Mouse (Mus musculus): Measurements from ENCODE around the gene A630095N17Rik.

- TF ChIP-seq ZC3H11A (IDR thresholded peaks at IDR 0.05; ENCODE audit: borderline replicate concordance, low read depth, low read length) (no peak), MAFK (IDR thresholded peaks at IDR 0.05; ENCODE audit: insufficient read depth, low read depth, low read length) (no peak), CHD2 (IDR thresholded peaks at IDR 0.05; ENCODE audit: low read depth, low read length) (no peak), HCFC1 (IDR thresholded peaks at IDR 0.05; ENCODE audit: borderline replicate concordance, insufficient read depth, low read length) (no peak), ZNF384 (IDR thresholded peaks at IDR 0.05; ENCODE audit: low read depth, low read length) (no peak)
Measured at GRCm38 (mm10) chr1:75180105-75180590, 51.8 kb downstream of the A630095N17Rik start, which contains the start of gene Abcb6.

Measured in ES-E14 (cell line).